Mouse (Mus musculus) lung, postnatal 36 days (tissue): Measurements from ENCODE around the gene Spag17.
"Not testable (repeated sequence)": the region's sequence is repeated elsewhere in the genome, so short reads cannot be mapped to it uniquely, and the experiment has no call there.

Experiments
- DNase-seq: peaks from one replicate; pipeline ENCODE4 v3.0.0; 2022; ENCODE audit warnings: mixed read lengths

The Spag17 gene

GRCm38 (mm10) chr3:99885187-99885811 is at the start of gene Spag17:
TSS of gene Spag17 (plus strand) at chr3:99885406.
- DNase-seq = peak; percentile 69

- DNase-seq = no peak
These were observed 42.9 kb upstream of the Spag17 start for GRCm38 (mm10) chr3:99842333-99842732.

GRCm38 (mm10) chr3:99842808-99843207 is 42.4 kb upstream of the Spag17 start:
- no peak for DNase-seq

- no peak for DNase-seq
These were observed 42.0 kb upstream of the Spag17 start for GRCm38 (mm10) chr3:99843233-99843632.

GRCm38 (mm10) chr3:99850926-99851325 is 34.3 kb upstream of the Spag17 start:
- no peak for DNase-seq

GRCm38 (mm10) chr3:99854595-99854994 is 30.6 kb upstream of the Spag17 start:
- DNase-seq = no peak

GRCm38 (mm10) chr3:99858922-99859321 is 26.3 kb upstream of the Spag17 start:
- no peak for DNase-seq

- no peak for DNase-seq
These were observed 20.5 kb upstream of the Spag17 start for GRCm38 (mm10) chr3:99864706-99865105.

- DNase-seq = no peak
These were observed 10.1 kb upstream of the Spag17 start for GRCm38 (mm10) chr3:99875137-99875536.

- no peak for DNase-seq
These were observed 3.7 kb upstream of the Spag17 start for GRCm38 (mm10) chr3:99881498-99881897.

GRCm38 (mm10) chr3:99883988-99884564 is 1.1 kb upstream of the Spag17 start:
- DNase-seq = no peak

GRCm38 (mm10) chr3:99894741-99895140 is 9.5 kb downstream of the Spag17 start:
- DNase-seq = not testable (repeated sequence)

- DNase-seq = no peak
These were observed 28.7 kb downstream of the Spag17 start for GRCm38 (mm10) chr3:99913809-99914439.

- DNase-seq = no peak
These were observed 37.7 kb downstream of the Spag17 start for GRCm38 (mm10) chr3:99922944-99923343.

- peak; percentile 50 for DNase-seq
These were observed 45.9 kb downstream of the Spag17 start for GRCm38 (mm10) chr3:99930920-99931620.

GRCm38 (mm10) chr3:99936159-99936558 is 51.0 kb downstream of the Spag17 start:
- DNase-seq = peak; percentile 6

GRCm38 (mm10) chr3:99938611-99939286 is 53.5 kb downstream of the Spag17 start:
- DNase-seq = peak; percentile 57

GRCm38 (mm10) chr3:99945171-99945570 is 60.0 kb downstream of the Spag17 start:
- no peak for DNase-seq

GRCm38 (mm10) chr3:99954039-99954602 is 68.9 kb downstream of the Spag17 start:
- no peak for DNase-seq

GRCm38 (mm10) chr3:99956517-99956916 is 71.3 kb downstream of the Spag17 start:
- no peak for DNase-seq

GRCm38 (mm10) chr3:99959805-99960485 is 74.7 kb downstream of the Spag17 start:
- no peak for DNase-seq

- DNase-seq = no peak
These were observed 79.1 kb downstream of the Spag17 start for GRCm38 (mm10) chr3:99964345-99964744.
